30 mouse cellular contexts compared by ENCODE assay signal in the genomic region with DNA sequence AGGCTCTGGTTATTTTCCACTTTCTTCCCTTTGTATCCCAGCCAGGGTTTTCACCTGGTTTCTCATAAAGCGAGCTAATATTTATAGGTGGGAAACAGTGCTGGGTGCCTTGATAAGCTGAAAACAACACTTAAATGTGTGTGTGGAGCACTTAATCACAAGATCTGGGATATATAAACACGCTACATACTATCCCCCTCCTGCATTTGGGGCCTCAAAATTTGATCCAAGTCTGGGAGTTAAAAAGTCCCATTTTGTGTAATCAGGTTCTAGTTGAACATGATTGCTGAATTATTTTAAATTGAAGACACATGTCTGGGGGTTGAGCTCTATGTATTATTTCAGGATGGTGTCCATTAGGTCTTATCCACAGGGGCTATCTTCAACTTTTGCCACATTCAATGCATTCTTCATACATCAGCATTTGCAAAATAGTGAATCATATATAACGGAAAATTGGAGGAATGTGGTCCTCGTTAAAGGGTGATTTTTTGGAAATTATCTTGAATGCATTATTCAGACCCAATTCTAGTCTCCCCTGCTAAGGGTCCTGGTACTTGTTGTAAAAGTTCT.
DNase-seq lines count a peak whose midpoint lies in the region; ATAC-seq lines count a peak whose summit lies in the region.
"Had no signal": no experiment of that assay in that cellular context is flagged by ENCODE, and none has a peak within 500 bp of the region (broad histone marks: within the 10 kb centered on the region; RNA-seq: fewer than 3 reads in every experiment).

No protein-coding gene starts in this region.

- peak; percentile 20 for DNase-seq in forebrain, embryonic 11.5 days (ENCODE audit: low spot score)
- DNase-seq in NIH3T3 (ENCODE audit: low read depth): peak; percentile 84
- DNase-seq in left cerebral cortex, postnatal 14 days (ENCODE audit: low spot score in 2 of 2): no peak
- no peak for DNase-seq in spleen, adult 12 weeks (ENCODE audit: low spot score)
- DNase-seq in ovary, adult 18-20 months (ENCODE audit: low spot score): no peak
- DNase-seq: adrenal gland, postnatal 10 days; cerebellum, adult 9-11 months; embryo, embryonic 11 days; gastrocnemius, postnatal 36 days; kidney, adult 9 months; kidney, postnatal 14 days; liver, embryonic 13.5 days; lung, adult 18-20 months; lung, postnatal 4 days; midbrain, embryonic 14.5 days; retina, postnatal 1 day; right cerebral cortex, postnatal 14 days had no signal

- no peak overlapping the region for H3K4me2 ChIP-seq in forebrain, embryonic 11.5 days (ENCODE audit: low read depth, low read length, severe bottlenecking)
- no peak overlapping the region for H3K4me2 ChIP-seq in forebrain, embryonic 13.5 days
- no peak overlapping the region for H3K4me2 ChIP-seq in embryonic facial prominence, embryonic 13.5 days
- no peak overlapping the region for H3K4me2 ChIP-seq in limb, embryonic 12.5 days
- H3K4me2 ChIP-seq: heart, embryonic 15.5 days; hindbrain, embryonic 12.5 days; liver, embryonic 13.5 days; stomach, embryonic 15.5 days had no signal

- H3K4me1 ChIP-seq in forebrain, embryonic 11.5 days (replicated peaks; ENCODE audit: control insufficient read depth, insufficient read depth, low read length): no peaks in the 10 kb centered on the region
- H3K4me1 ChIP-seq in forebrain, embryonic 13.5 days: 0 out of 2 replicates have a peak, but pooled peaks cover 1% of the 10 kb centered on the region
- H3K4me1 ChIP-seq in embryonic facial prominence, embryonic 13.5 days: peaks cover 41% of the 10 kb centered on the region
- peaks cover 24% of the 10 kb centered on the region for H3K4me1 ChIP-seq in limb, embryonic 12.5 days (replicated peaks)
- H3K4me1 ChIP-seq: heart, embryonic 15.5 days; liver, embryonic 13.5 days; stomach, embryonic 15.5 days had no signal

- H3K27me3 ChIP-seq in forebrain, embryonic 11.5 days (ENCODE audit: control insufficient read depth, insufficient read depth, low read length): no peaks in the 10 kb centered on the region
- no peaks in the 10 kb centered on the region for H3K27me3 ChIP-seq in forebrain, embryonic 13.5 days
- no peaks in the 10 kb centered on the region for H3K27me3 ChIP-seq in embryonic facial prominence, embryonic 13.5 days
- H3K27me3 ChIP-seq in limb, embryonic 12.5 days: peaks cover 4% of the 10 kb centered on the region
- H3K27me3 ChIP-seq: heart, embryonic 15.5 days; hindbrain, embryonic 12.5 days; liver, embryonic 13.5 days; Patski; stomach, embryonic 15.5 days had no signal

- intact Hi-C loops in left cerebral cortex, postnatal 14 days (cut with DNase I): no loop called here

- no peak overlapping the region for H3K4me3 ChIP-seq in forebrain, embryonic 11.5 days (ENCODE audit: low read depth, low read length)
- H3K4me3 ChIP-seq in forebrain, embryonic 13.5 days: no peak overlapping the region
- no peak overlapping the region for H3K4me3 ChIP-seq in embryonic facial prominence, embryonic 13.5 days
- H3K4me3 ChIP-seq in limb, embryonic 12.5 days (replicated peaks): no peak overlapping the region
- H3K4me3 ChIP-seq: erythroblast, embryonic 14.5 days; heart, embryonic 15.5 days; hindbrain, embryonic 12.5 days; left cerebral cortex, adult 2 months; liver, embryonic 13.5 days; stomach, embryonic 15.5 days had no signal

- WGBS in forebrain, embryonic 11.5 days: 81% methylated on average over 4 of the region's 4 CpGs
- WGBS in forebrain, embryonic 13.5 days: 92% methylated on average over 4 of the region's 4 CpGs
- WGBS in embryonic facial prominence, embryonic 13.5 days: 40% methylated on average over 4 of the region's 4 CpGs
- WGBS in limb, embryonic 12.5 days: 66% methylated on average over 4 of the region's 4 CpGs

- no peak overlapping the region for H3K27ac ChIP-seq in forebrain, embryonic 11.5 days (ENCODE audit: low read depth, low read length)
- no peak overlapping the region for H3K27ac ChIP-seq in forebrain, embryonic 13.5 days
- H3K27ac ChIP-seq in embryonic facial prominence, embryonic 13.5 days: peak overlapping the region; percentile 92
- peak overlapping the region; percentile 69 for H3K27ac ChIP-seq in limb, embryonic 12.5 days
- H3K27ac ChIP-seq: heart, embryonic 15.5 days; hindbrain, embryonic 12.5 days; left cerebral cortex, adult 2 months; liver, embryonic 13.5 days; stomach, embryonic 15.5 days had no signal

- H3K36me3 ChIP-seq in forebrain, embryonic 11.5 days (ENCODE audit: control insufficient read depth, insufficient read depth, low read length): no peaks in the 10 kb centered on the region
- no peaks in the 10 kb centered on the region for H3K36me3 ChIP-seq in forebrain, embryonic 13.5 days (ENCODE audit: poor library complexity, severe bottlenecking)
- H3K36me3 ChIP-seq in embryonic facial prominence, embryonic 13.5 days: no peaks in the 10 kb centered on the region
- H3K36me3 ChIP-seq in limb, embryonic 12.5 days: no peaks in the 10 kb centered on the region
- H3K36me3 ChIP-seq: G1E; heart, embryonic 15.5 days; hindbrain, embryonic 12.5 days; liver, embryonic 13.5 days; stomach, embryonic 15.5 days had no signal

- no peak for ATAC-seq in forebrain, embryonic 11.5 days (replicated peaks; ENCODE audit: low FRiP score)
- ATAC-seq in forebrain, embryonic 13.5 days: no peak
- 0 out of 2 replicates have a peak, but pooled peaks have one; percentile 72 for ATAC-seq in embryonic facial prominence, embryonic 13.5 days (ENCODE audit: insufficient number of reproducible peaks, insufficient read depth, low FRiP score, low TSS enrichment, low read depth)
- no peak for ATAC-seq in limb, embryonic 12.5 days (ENCODE audit: insufficient number of reproducible peaks, insufficient read depth, low FRiP score, low TSS enrichment, low read depth)
- ATAC-seq: forebrain, embryonic 14.5 days; intestine, embryonic 16.5 days; lung, postnatal 0 days; Patski had no signal

- no peaks in the 10 kb centered on the region for H3K9me3 ChIP-seq in forebrain, embryonic 11.5 days (ENCODE audit: control insufficient read depth, low read length)
- H3K9me3 ChIP-seq in forebrain, embryonic 13.5 days (replicated peaks): no peaks in the 10 kb centered on the region
- no peaks in the 10 kb centered on the region for H3K9me3 ChIP-seq in embryonic facial prominence, embryonic 13.5 days
- H3K9me3 ChIP-seq in limb, embryonic 12.5 days: no peaks in the 10 kb centered on the region
- H3K9me3 ChIP-seq: G1E; heart, embryonic 15.5 days; hindbrain, embryonic 12.5 days; liver, embryonic 13.5 days; stomach, embryonic 15.5 days had no signal

- H3K9ac ChIP-seq in forebrain, embryonic 11.5 days (ENCODE audit: low read length): no peak overlapping the region
- no peak overlapping the region for H3K9ac ChIP-seq in forebrain, embryonic 13.5 days
- no peak overlapping the region for H3K9ac ChIP-seq in embryonic facial prominence, embryonic 13.5 days
- no peak overlapping the region for H3K9ac ChIP-seq in limb, embryonic 12.5 days (replicated peaks)
- H3K9ac ChIP-seq: heart, embryonic 15.5 days; hindbrain, embryonic 12.5 days; liver, embryonic 13.5 days; stomach, embryonic 15.5 days had no signal

Comparison
In these comparisons a context has a peak if more than half of its experiments do, and no peak if none do; other contexts are left out.
1. DNase-seq: peak in forebrain, embryonic 11.5 days (single experiment) and NIH3T3 (single experiment); none in left cerebral cortex, postnatal 14 days (0 of 2), spleen, adult 12 weeks (single experiment) and ovary, adult 18-20 months (single experiment).
2. H3K27ac ChIP-seq: peak in embryonic facial prominence, embryonic 13.5 days (single experiment) and limb, embryonic 12.5 days (single experiment); none in forebrain, embryonic 11.5 days (single experiment) and forebrain, embryonic 13.5 days (single experiment).